ENCODE assay signal across 10 mouse cellular contexts in the genomic region with DNA sequence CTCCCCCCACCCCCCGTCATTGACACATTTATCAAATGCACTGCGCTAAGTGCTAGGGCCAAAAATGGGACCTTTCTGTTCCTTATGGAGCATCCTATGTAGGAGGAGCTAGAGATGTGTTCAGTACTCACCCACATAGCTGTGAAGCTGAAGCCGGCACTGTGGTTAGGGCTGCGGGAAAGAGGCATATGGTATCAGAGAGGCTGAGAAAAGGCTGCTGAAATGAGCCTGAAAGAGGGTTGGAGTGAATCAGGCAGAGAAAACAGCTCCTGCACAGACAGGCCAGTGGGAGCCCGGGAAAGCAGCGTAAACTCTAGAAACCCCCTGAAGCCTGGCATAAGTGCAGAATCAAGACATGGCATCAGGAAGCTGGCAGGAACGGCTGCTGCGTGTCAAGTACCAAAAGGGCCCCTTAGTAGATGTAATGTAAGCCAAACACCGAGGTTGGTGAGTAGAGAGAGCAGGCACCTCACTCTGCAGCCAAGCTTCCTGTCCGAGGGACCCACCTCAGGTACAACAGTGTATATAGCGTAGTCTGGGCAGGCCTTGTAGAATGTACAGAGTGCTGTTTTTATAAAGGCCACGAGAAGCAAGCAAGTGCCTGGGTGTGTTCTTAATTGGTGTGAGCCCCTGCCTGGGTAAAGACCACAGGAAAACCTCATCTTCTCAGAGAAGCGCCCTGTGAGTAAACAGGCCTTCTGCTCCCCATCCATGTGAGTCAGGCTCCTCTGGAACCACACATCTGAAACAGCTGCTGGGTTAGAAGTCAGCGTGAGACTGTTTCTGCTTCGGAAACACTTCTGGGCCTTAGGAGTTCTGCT. TPM values are rescaled to one million over a fixed set of nuclear protein-coding genes. Genes with fewer than 3 reads are reported as not detected.
DNase-seq lines count a peak whose midpoint lies in the region; ATAC-seq and TF ChIP-seq lines count a peak whose summit lies in the region.
"Had no signal": no experiment of that assay in that cellular context is flagged by ENCODE, and none has a peak within 500 bp of the region (broad histone marks: within the 10 kb centered on the region; RNA-seq: fewer than 3 reads in every experiment).

No protein-coding gene starts in this region.

- TF ChIP-seq RAD21 in CH12.LX (IDR thresholded peaks at IDR 0.05; ENCODE audit: low read depth, low read length) = no peak

- no peak overlapping the region for H3K9ac ChIP-seq in heart, embryonic 15.5 days
- no peak overlapping the region for H3K9ac ChIP-seq in CH12.LX (ENCODE audit: insufficient read depth, low read depth)
- H3K9ac ChIP-seq: stomach, embryonic 15.5 days had no signal

- no peak overlapping the region for H3ac ChIP-seq in myocyte (ENCODE audit: control insufficient read depth, insufficient read length)

- H3K27me3 ChIP-seq in heart, embryonic 15.5 days = no peaks in the 10 kb centered on the region
- no peaks in the 10 kb centered on the region for H3K27me3 ChIP-seq in CH12.LX (replicated peaks)
- no peaks in the 10 kb centered on the region for H3K27me3 ChIP-seq in myocyte (ENCODE audit: control insufficient read depth, insufficient read depth, insufficient read length)
- H3K27me3 ChIP-seq: Patski; stomach, embryonic 15.5 days had no signal

- H3K4me1 ChIP-seq in heart, embryonic 15.5 days (replicated peaks) = peaks cover 47% of the 10 kb centered on the region
- peaks cover 8 to 65% of the 10 kb centered on the region in 2 experiments for H3K4me1 ChIP-seq in CH12.LX (ENCODE audit: control insufficient read depth in 1 of 2, insufficient read depth in 2 of 2)

- peaks cover 43% of the 10 kb centered on the region for H3K79me2 ChIP-seq in CH12.LX (replicated peaks; ENCODE audit: control insufficient read depth, extremely low read depth, insufficient read depth, poor library complexity, severe bottlenecking)
- H3K79me2 ChIP-seq in myocyte (ENCODE audit: control insufficient read depth, insufficient read depth) = peaks cover 76% of the 10 kb centered on the region

- 0 out of 2 replicates have a peak overlapping the region, but pooled peaks have one; percentile 4 for H3K4me2 ChIP-seq in heart, embryonic 15.5 days
- H3K4me2 ChIP-seq in CH12.LX (ENCODE audit: insufficient read depth, low read depth, poor library complexity, severe bottlenecking) (no peak overlapping the region), myocyte (ENCODE audit: low read depth) (peak overlapping the region; percentile 68)
- H3K4me2 ChIP-seq: stomach, embryonic 15.5 days had no signal

- no peak for TF ChIP-seq CTCF in CH12.LX (conservative IDR thresholded peaks at IDR 0.05 in 1 of 2, IDR thresholded peaks at IDR 0.05 in 1 of 2; ENCODE audit: low read depth in 2 of 2, low read length in 2 of 2)

- TF ChIP-seq POLR2A in CH12.LX (IDR thresholded peaks at IDR 0.05; ENCODE audit: low read depth, low read length) = no peak
- TF ChIP-seq POLR2A in myocyte (IDR thresholded peaks at IDR 0.05; ENCODE audit: insufficient read length, low read depth) = peak; percentile 34

- TF ChIP-seq EP300 in CH12.LX (IDR thresholded peaks at IDR 0.05; ENCODE audit: low read length) = no peak

- ATAC-seq in heart, embryonic 15.5 days (replicated peaks; ENCODE audit: insufficient number of reproducible peaks, insufficient read depth, low FRiP score, low read depth) = no peak
- ATAC-seq in hematopoietic stem cell, adult 5-6 weeks (replicated peaks in 1 of 2; ENCODE audit: insufficient read depth in 1 of 2, low FRiP score in 2 of 2, low TSS enrichment in 1 of 2, low read depth in 1 of 2, poor library complexity in 2 of 2, severe bottlenecking in 2 of 2) = peak; percentile 39 to 43; a peak in 2 of 4 replicates
- ATAC-seq: Patski had no signal

- dilution Hi-C loops in CH12.LX (cut with MboI; ENCODE audit: extremely low pct_ligation_motif_present, extremely low pct_unique_long_range_greater_than_20kb, low sequenced_read_pairs) = no loop called here

- in situ Hi-C loops in CH12.LX (cut with MboI; ENCODE audit: low pct_ligation_motif_present, low pct_unique_long_range_greater_than_20kb, low sequenced_read_pairs) = loop anchor here (25.0 kb wide), 1 partner anchor 616 kb away; no protein-coding TSS in a partner anchor

- intact Hi-C loops in heart, postnatal 25 days (cut with DNase I) = no loop called here

- no peak for DNase-seq in heart, postnatal 25 days (ENCODE audit: low spot score)
- no peak for DNase-seq in CH12.LX (ENCODE audit: extremely low read depth)
- no peak for DNase-seq in urinary bladder, postnatal 10 days (ENCODE audit: low spot score)
- DNase-seq in urinary bladder, postnatal 14 days (ENCODE audit: low spot score) = no peak
- DNase-seq in ovary, adult 18-20 months (ENCODE audit: low spot score) = no peak

- H3K9me3 ChIP-seq in heart, embryonic 15.5 days (replicated peaks) = no peaks in the 10 kb centered on the region
- no peaks in the 10 kb centered on the region for H3K9me3 ChIP-seq in CH12.LX (replicated peaks; ENCODE audit: low read length)
- H3K9me3 ChIP-seq: stomach, embryonic 15.5 days had no signal

- H3K27ac ChIP-seq in heart, embryonic 15.5 days = peak overlapping the region; percentile 82
- H3K27ac ChIP-seq in CH12.LX (ENCODE audit: insufficient read depth, low read depth) = 0 out of 2 replicates have a peak overlapping the region, but pooled peaks have one; percentile 1
- H3K27ac ChIP-seq: stomach, embryonic 15.5 days had no signal

- H3K4me3 ChIP-seq in heart, embryonic 15.5 days = no peak overlapping the region
- H3K4me3 ChIP-seq in CH12.LX (replicated peaks in 1 of 3; ENCODE audit: low read depth in 2 of 3, low read length in 2 of 3, poor library complexity in 1 of 3) (no peak overlapping the region), myocyte (peak overlapping the region; percentile 5)
- H3K4me3 ChIP-seq: stomach, embryonic 15.5 days had no signal

- no peaks in the 10 kb centered on the region for H3K36me3 ChIP-seq in heart, embryonic 15.5 days
- H3K36me3 ChIP-seq in CH12.LX (replicated peaks in 1 of 2; ENCODE audit: control insufficient read depth in 1 of 2, insufficient read depth in 1 of 2, low read length in 1 of 2) (peaks cover 12 to 56% of the 10 kb centered on the region in 2 experiments), myocyte (ENCODE audit: control insufficient read depth, insufficient read depth) (peaks cover 17% of the 10 kb centered on the region)
- H3K36me3 ChIP-seq: stomach, embryonic 15.5 days had no signal

- WGBS in heart, embryonic 15.5 days = 56% methylated on average over 15 of the region's 15 CpGs

TF ChIP-seq in CH12.LX, 34 proteins besides CTCF, POLR2A, EP300 and RAD21 (continues in another document):
- no peak for TF ChIP-seq CHD2 (IDR thresholded peaks at IDR 0.05; ENCODE audit: low read length)
- TF ChIP-seq MYC (IDR thresholded peaks at IDR 0.05; ENCODE audit: low read depth, low read length) = no peak
- TF ChIP-seq TBP (conservative IDR thresholded peaks at IDR 0.05; ENCODE audit: low read depth, low read length) = no peak
- no peak for TF ChIP-seq GABPA (IDR thresholded peaks at IDR 0.05; ENCODE audit: insufficient replicate concordance, low read depth, low read length)
- TF ChIP-seq NRF1 (IDR thresholded peaks at IDR 0.05; ENCODE audit: low read depth, low read length) = no peak
- TF ChIP-seq MAFK (IDR thresholded peaks at IDR 0.05; ENCODE audit: insufficient replicate concordance, low read length) = no peak
- no peak for TF ChIP-seq MAZ (IDR thresholded peaks at IDR 0.05; ENCODE audit: low read depth, low read length)
- TF ChIP-seq POLR2AphosphoS2 (IDR thresholded peaks at IDR 0.05; ENCODE audit: low read depth, low read length) = no peak

TF ChIP-seq in myocyte, 11 proteins besides CTCF, POLR2A, EP300 and RAD21:
- TF ChIP-seq MYOD1 (IDR thresholded peaks at IDR 0.05; ENCODE audit: control insufficient read depth in 1 of 3, insufficient read length in 2 of 3, low read depth in 2 of 3) (peak in 2 of 3 experiments; percentile 30 to 67), TCF3 (IDR thresholded peaks at IDR 0.05; ENCODE audit: insufficient read length, low read depth) (no peak), MYOG (IDR thresholded peaks at IDR 0.05; ENCODE audit: control insufficient read depth in 1 of 3, insufficient read depth in 1 of 3, insufficient read length in 2 of 3, low read depth in 2 of 3) (peak in 2 of 3 experiments; percentile 36 to 64)

RNA-seq across cellular contexts. Expression of a gene that starts 10.9 kb away (rescaled TPM):
- 96.8 and 100 TPM in 2 replicates for polyA plus RNA-seq in heart, embryonic 15.5 days (2015; fragmentation: Nextera tagmentation; extraction: Ambion mirVana)
- total RNA-seq in heart, postnatal 25 days (2021) = 100 to 1,000 TPM; 114 to 127 TPM
- total RNA-seq in CH12.LX (2012; rRNA removed) (43.6 and 45.3 TPM in 2 replicates), CH12.LX (2014; rRNA removed) (115 and 118 TPM in 2 replicates)
- polyA plus RNA-seq in CH12.LX (2012; ENCODE audit: insufficient read length, low read depth) (135 and 146 TPM in 2 replicates), myocyte (2012; fragmentation: generic; extraction: Trizol) (750 TPM)
- total RNA-seq in hematopoietic stem cell, adult 5-6 weeks (2017) = 52.7 and 84.3 TPM in 2 replicates

RNA-seq across cellular contexts. Expression of a gene that starts 16.0 kb away (rescaled TPM):
- polyA plus RNA-seq in heart, embryonic 15.5 days (2015; fragmentation: Nextera tagmentation; extraction: Ambion mirVana) = 64.0 and 66.2 TPM in 2 replicates
- 10 to 100 TPM; 63.0 to 64.0 TPM for total RNA-seq in heart, postnatal 25 days (2021)
- total RNA-seq in CH12.LX (2012; rRNA removed) (47.3 and 52.7 TPM in 2 replicates), CH12.LX (2014; rRNA removed) (106 and 120 TPM in 2 replicates)
- polyA plus RNA-seq in CH12.LX (2012; ENCODE audit: insufficient read length, low read depth) (55.6 and 69.5 TPM in 2 replicates), myocyte (2012; fragmentation: generic; extraction: Trizol) (43.7 TPM)
- 79.2 and 109 TPM in 2 replicates for total RNA-seq in hematopoietic stem cell, adult 5-6 weeks (2017)

RNA-seq across cellular contexts. Expression of a gene that starts 31.1 kb away (rescaled TPM):
- polyA plus RNA-seq in heart, embryonic 15.5 days (2015; fragmentation: Nextera tagmentation; extraction: Ambion mirVana) = 16.8 and 24.7 TPM in 2 replicates
- 10 to 100 TPM; 62.9 to 66.5 TPM for total RNA-seq in heart, postnatal 25 days (2021)
- total RNA-seq in CH12.LX (2012; rRNA removed) = not detected in 2 replicates
- not detected in 2 replicates for total RNA-seq in CH12.LX (2014; rRNA removed)
- polyA plus RNA-seq in CH12.LX (2012; ENCODE audit: insufficient read length, low read depth) = not detected in 2 replicates
- not detected in 2 replicates for total RNA-seq in hematopoietic stem cell, adult 5-6 weeks (2017)
- 55.6 TPM for polyA plus RNA-seq in myocyte (2012; fragmentation: generic; extraction: Trizol)
- polyA plus RNA-seq: Patski had no signal

RNA-seq across cellular contexts. Expression of a gene that starts 42.5 kb away (rescaled TPM):
- 21.3 and 24.8 TPM in 2 replicates for polyA plus RNA-seq in heart, embryonic 15.5 days (2015; fragmentation: Nextera tagmentation; extraction: Ambion mirVana)
- 10 to 100 TPM; 33.3 to 36.4 TPM for total RNA-seq in heart, postnatal 25 days (2021)
- 22.3 and 23.5 TPM in 2 replicates for total RNA-seq in CH12.LX (2012; rRNA removed)
- total RNA-seq in CH12.LX (2014; rRNA removed) = 12.7 and 13.7 TPM in 2 replicates
- 25.1 and 26.4 TPM in 2 replicates for polyA plus RNA-seq in CH12.LX (2012; ENCODE audit: insufficient read length, low read depth)
- 119 and 157 TPM in 2 replicates for total RNA-seq in hematopoietic stem cell, adult 5-6 weeks (2017)
- 11.7 TPM for polyA plus RNA-seq in myocyte (2012; fragmentation: generic; extraction: Trizol)

Comparison
In these comparisons a context has a peak if more than half of its experiments do, and no peak if none do; other contexts are left out.
1. RNA of a gene that starts 31.1 kb away (total RNA-seq): 62.9 to 66.5 TPM in heart, postnatal 25 days; not detected in CH12.LX and not detected in hematopoietic stem cell, adult 5-6 weeks; every median in the first group is over 10 times any median in the second.